In genomic region chr11:54217384-54217783, GRCm38 (mm10) we compare ENCODE assay signal across 18 mouse cellular contexts. TPM values are rescaled to one million over a fixed set of nuclear protein-coding genes. Genes with fewer than 3 reads are reported as not detected.
DNase-seq lines count a peak whose midpoint lies in the region; ATAC-seq and TF ChIP-seq lines count a peak whose summit lies in the region.
"Had no signal": no experiment of that assay in that cellular context is flagged by ENCODE, and none has a peak within 500 bp of the region (broad histone marks: within the 10 kb centered on the region; RNA-seq: fewer than 3 reads in every experiment).

No protein-coding gene starts in this region.

- no peaks in the 10 kb centered on the region for H3K9me3 ChIP-seq in CH12.LX (replicated peaks; ENCODE audit: low read length)
- no peaks in the 10 kb centered on the region for H3K9me3 ChIP-seq in midbrain, embryonic 16.5 days (replicated peaks; ENCODE audit: control insufficient read depth, low read length, poor library complexity, severe bottlenecking)
- H3K9me3 ChIP-seq: midbrain, embryonic 15.5 days; neural tube, embryonic 12.5 days had no signal

- H3K36me3 ChIP-seq in CH12.LX (replicated peaks in 1 of 2; ENCODE audit: control insufficient read depth in 1 of 2, insufficient read depth in 1 of 2, low read length in 1 of 2), result no peaks in the 10 kb centered on the region
- no peaks in the 10 kb centered on the region for H3K36me3 ChIP-seq in midbrain, embryonic 16.5 days (ENCODE audit: control insufficient read depth, insufficient read depth, low read length)
- H3K36me3 ChIP-seq: midbrain, embryonic 15.5 days; neural tube, embryonic 12.5 days had no signal

- H3K4me1 ChIP-seq in CH12.LX (ENCODE audit: control insufficient read depth in 1 of 2, insufficient read depth in 2 of 2), result peaks cover 81 to 98% of the 10 kb centered on the region in 2 experiments
- H3K4me1 ChIP-seq in midbrain, embryonic 16.5 days (ENCODE audit: control insufficient read depth, insufficient read depth, low read length), result no peaks in the 10 kb centered on the region
- H3K4me1 ChIP-seq: midbrain, embryonic 15.5 days; neural tube, embryonic 12.5 days had no signal

- H3K79me2 ChIP-seq in CH12.LX (replicated peaks; ENCODE audit: control insufficient read depth, extremely low read depth, insufficient read depth, poor library complexity, severe bottlenecking), result no peaks in the 10 kb centered on the region

- no peaks in the 10 kb centered on the region for H3K27me3 ChIP-seq in CH12.LX (replicated peaks)
- no peaks in the 10 kb centered on the region for H3K27me3 ChIP-seq in midbrain, embryonic 16.5 days (ENCODE audit: control insufficient read depth, insufficient read depth, low read depth, low read length)
- H3K27me3 ChIP-seq: midbrain, embryonic 15.5 days; neural tube, embryonic 12.5 days had no signal

- H3K4me2 ChIP-seq in CH12.LX (ENCODE audit: insufficient read depth, low read depth, poor library complexity, severe bottlenecking), result peak overlapping the region; percentile 7; the same call in 1 of the 2 replicates
- H3K4me2 ChIP-seq in midbrain, embryonic 16.5 days (ENCODE audit: low read length), result no peak overlapping the region
- H3K4me2 ChIP-seq: midbrain, embryonic 15.5 days; neural tube, embryonic 12.5 days had no signal

- TF ChIP-seq CTCF in CH12.LX (conservative IDR thresholded peaks at IDR 0.05 in 1 of 2, IDR thresholded peaks at IDR 0.05 in 1 of 2; ENCODE audit: low read depth in 2 of 2, low read length in 2 of 2), result no peak

- in situ Hi-C loops in CH12.LX (cut with MboI; ENCODE audit: low pct_ligation_motif_present, low pct_unique_long_range_greater_than_20kb, low sequenced_read_pairs), result loop anchor here (5.0 kb wide), 1 partner anchor 70 kb away; no protein-coding TSS in a partner anchor

- TF ChIP-seq POLR2A in CH12.LX (IDR thresholded peaks at IDR 0.05; ENCODE audit: low read depth, low read length), result no peak

- peak overlapping the region; percentile 20 for H3K27ac ChIP-seq in CH12.LX (ENCODE audit: insufficient read depth, low read depth)
- no peak overlapping the region for H3K27ac ChIP-seq in midbrain, embryonic 16.5 days (ENCODE audit: low read length)
- H3K27ac ChIP-seq: midbrain, embryonic 15.5 days; neural tube, embryonic 12.5 days had no signal

- peak overlapping the region; percentile 14; the same call in 1 of the 2 replicates for H3K9ac ChIP-seq in CH12.LX (ENCODE audit: insufficient read depth, low read depth)
- H3K9ac ChIP-seq in midbrain, embryonic 16.5 days (ENCODE audit: low read depth, low read length), result no peak overlapping the region
- H3K9ac ChIP-seq: midbrain, embryonic 15.5 days; neural tube, embryonic 12.5 days had no signal

- no peak for TF ChIP-seq RAD21 in CH12.LX (IDR thresholded peaks at IDR 0.05; ENCODE audit: low read depth, low read length)

- WGBS in midbrain, embryonic 16.5 days, result 56% methylated on average over 7 of the region's 7 CpGs

- no peak for ATAC-seq in midbrain, embryonic 16.5 days
- ATAC-seq: forebrain, embryonic 16.5 days; midbrain, embryonic 15.5 days had no signal

- peak overlapping the region in 1 of 3 experiments; percentile 8 for H3K4me3 ChIP-seq in CH12.LX (replicated peaks in 1 of 3; ENCODE audit: low read depth in 2 of 3, low read length in 2 of 3, poor library complexity in 1 of 3)
- no peak overlapping the region for H3K4me3 ChIP-seq in midbrain, embryonic 16.5 days (ENCODE audit: low read depth, low read length)
- H3K4me3 ChIP-seq: midbrain, embryonic 15.5 days; neural tube, embryonic 12.5 days had no signal

- peak; percentile 88 for TF ChIP-seq EP300 in CH12.LX (IDR thresholded peaks at IDR 0.05; ENCODE audit: low read length)

- dilution Hi-C loops in CH12.LX (cut with MboI; ENCODE audit: extremely low pct_ligation_motif_present, extremely low pct_unique_long_range_greater_than_20kb, low sequenced_read_pairs), result no loop called here

- peak; percentile 15 for DNase-seq in kidney, postnatal 10 days
- DNase-seq in kidney, postnatal 14 days, result no peak
- DNase-seq in CH12.LX (ENCODE audit: extremely low read depth) (peak; percentile 54), NIH3T3 (ENCODE audit: low read depth) (peak; percentile 46)
- DNase-seq in cerebellum, postnatal 10 days, result peak; percentile 68 to 78
- no peak for DNase-seq in spleen, adult 18-20 months
- DNase-seq: heart, postnatal 36 days; layer of hippocampus, postnatal 36 days; lung, postnatal 4 days; thymus, adult 2 months had no signal

TF ChIP-seq in CH12.LX, 34 proteins besides CTCF, POLR2A, EP300 and RAD21:
- TF ChIP-seq USF2 (conservative IDR thresholded peaks at IDR 0.05; ENCODE audit: low read depth, low read length) (no peak), NELFE (IDR thresholded peaks at IDR 0.05; ENCODE audit: low read depth, low read length) (no peak), TCF12 (IDR thresholded peaks at IDR 0.05; ENCODE audit: low read depth, low read length) (peak; percentile 96), ZNF384 (IDR thresholded peaks at IDR 0.05; ENCODE audit: low read depth, low read length) (0 out of 2 replicates have a peak, but pooled peaks have one; percentile 5), E2F4 (IDR thresholded peaks at IDR 0.05; ENCODE audit: insufficient replicate concordance, low read depth, low read length) (no peak), SIN3A (IDR thresholded peaks at IDR 0.05; ENCODE audit: low read length) (peak; percentile 86), MYC (IDR thresholded peaks at IDR 0.05; ENCODE audit: low read depth, low read length) (peak; percentile 52; the same call in 1 of the 2 replicates), ZMIZ1 (IDR thresholded peaks at IDR 0.05; ENCODE audit: low read depth, low read length) (no peak), MXI1 (IDR thresholded peaks at IDR 0.05; ENCODE audit: low read depth, low read length) (0 out of 2 replicates have a peak, but pooled peaks have one; percentile 30), IRF4 (IDR thresholded peaks at IDR 0.05; ENCODE audit: low read depth, low read length) (peak; percentile 84), USF1 (IDR thresholded peaks at IDR 0.05; ENCODE audit: low read depth, low read length) (no peak), POLR2AphosphoS2 (IDR thresholded peaks at IDR 0.05; ENCODE audit: low read depth, low read length) (no peak), GABPA (IDR thresholded peaks at IDR 0.05; ENCODE audit: insufficient replicate concordance, low read depth, low read length) (no peak), ZKSCAN1 (IDR thresholded peaks at IDR 0.05; ENCODE audit: borderline replicate concordance, low read depth, low read length) (no peak), MAX (IDR thresholded peaks at IDR 0.05; ENCODE audit: low read length) (0 out of 2 replicates have a peak, but pooled peaks have one; percentile 55), CHD2 (IDR thresholded peaks at IDR 0.05; ENCODE audit: low read length) (peak; percentile 45; the same call in 1 of the 2 replicates), ZC3H11A (IDR thresholded peaks at IDR 0.05; ENCODE audit: low read depth, low read length) (no peak), ETS1 (conservative IDR thresholded peaks at IDR 0.05; ENCODE audit: low read depth, low read length) (peak; percentile 79), CHD1 (IDR thresholded peaks at IDR 0.05; ENCODE audit: low read depth, low read length) (no peak), HCFC1 (IDR thresholded peaks at IDR 0.05; ENCODE audit: low read depth, low read length) (no peak), ELF1 (IDR thresholded peaks at IDR 0.05; ENCODE audit: low read depth, low read length) (no peak), BHLHE40 (IDR thresholded peaks at IDR 0.05; ENCODE audit: low read depth, low read length) (peak; percentile 76), PAX5 (IDR thresholded peaks at IDR 0.05; ENCODE audit: low read length) (no peak), MEF2A (IDR thresholded peaks at IDR 0.05; ENCODE audit: borderline replicate concordance, low read depth, low read length) (peak; percentile 79), UBTF (IDR thresholded peaks at IDR 0.05; ENCODE audit: low read depth, low read length) (no peak), KAT2A (IDR thresholded peaks at IDR 0.05; ENCODE audit: insufficient replicate concordance, low read length) (no peak), MAZ (IDR thresholded peaks at IDR 0.05; ENCODE audit: low read depth, low read length) (peak; percentile 66; the same call in 1 of the 2 replicates), MAFK (IDR thresholded peaks at IDR 0.05; ENCODE audit: insufficient replicate concordance, low read length) (peak; percentile 73; the same call in 1 of the 2 replicates), SMC3 (IDR thresholded peaks at IDR 0.05; ENCODE audit: low read depth, low read length) (no peak; the same call in 1 of the 2 replicates), TBP (conservative IDR thresholded peaks at IDR 0.05; ENCODE audit: low read depth, low read length) (no peak), JUND (conservative IDR thresholded peaks at IDR 0.05; ENCODE audit: low read depth, low read length) (peak; percentile 67), NRF1 (IDR thresholded peaks at IDR 0.05; ENCODE audit: low read depth, low read length) (no peak), JUN (IDR thresholded peaks at IDR 0.05; ENCODE audit: insufficient read depth, low read depth, low read length) (peak; percentile 41), RCOR1 (conservative IDR thresholded peaks at IDR 0.05; ENCODE audit: low read depth, low read length) (peak; percentile 93)

RNA-seq across cellular contexts. Expression of gene Csf2, which starts 32.1 kb away (rescaled TPM):
- 1.9 and 2.6 TPM in 2 replicates for total RNA-seq in CH12.LX (2012; rRNA removed)
- total RNA-seq in CH12.LX (2014; rRNA removed), result 1.4 and 2.4 TPM in 2 replicates
- 0.79 and 0.83 TPM in 2 replicates for polyA plus RNA-seq in CH12.LX (2012; ENCODE audit: insufficient read length, low read depth)
- polyA plus RNA-seq in midbrain, embryonic 16.5 days (2015; fragmentation: Nextera tagmentation; extraction: Ambion mirVana), result not detected in 2 replicates
- total RNA-seq: gastrocnemius, adult 8-10 months; heart, postnatal 36 days; layer of hippocampus, postnatal 36 days had no signal
- polyA plus RNA-seq: forebrain, embryonic 16.5 days; kidney, embryonic 16.5 days; limb, embryonic 11.5 days; liver, embryonic 16.5 days; midbrain, embryonic 15.5 days; neural tube, embryonic 12.5 days had no signal

RNA-seq across cellular contexts. Expression of gene Il3, which starts 49.7 kb away (rescaled TPM):
- total RNA-seq in CH12.LX (2012; rRNA removed), result 2.7 and 4.8 TPM in 2 replicates
- total RNA-seq in CH12.LX (2014; rRNA removed), result 1.5 and 1.9 TPM in 2 replicates
- polyA plus RNA-seq in CH12.LX (2012; ENCODE audit: insufficient read length, low read depth), result 1.3 and 3.5 TPM in 2 replicates
- not detected in 2 replicates for polyA plus RNA-seq in midbrain, embryonic 16.5 days (2015; fragmentation: Nextera tagmentation; extraction: Ambion mirVana)
- total RNA-seq: gastrocnemius, adult 8-10 months; heart, postnatal 36 days; layer of hippocampus, postnatal 36 days had no signal
- polyA plus RNA-seq: forebrain, embryonic 16.5 days; kidney, embryonic 16.5 days; limb, embryonic 11.5 days; liver, embryonic 16.5 days; midbrain, embryonic 15.5 days; neural tube, embryonic 12.5 days; thymus, adult 2 months had no signal

Comparison
In these comparisons a context has a peak if more than half of its experiments do, and no peak if none do; other contexts are left out.
1. DNase-seq: peak in kidney, postnatal 10 days (single experiment), CH12.LX (single experiment), NIH3T3 (single experiment) and cerebellum, postnatal 10 days (2 of 2); none in kidney, postnatal 14 days (single experiment) and spleen, adult 18-20 months (0 of 2).